Mouse (Mus musculus): Measurements from ENCODE around the gene Adgrl1. TPM values are rescaled to one million over a fixed set of nuclear protein-coding genes. Genes with fewer than 3 reads are reported as not detected.

Gene Adgrl1
- total RNA-seq, 2 experiments from 2014 or later: 33.6 to 37.6 TPM

GRCm38 (mm10) chr8:83989243-83989642, 89.3 kb downstream of the Adgrl1 start:
- no peak for DNase-seq (ENCODE audit: low spot score in 2 of 2)

GRCm38 (mm10) chr8:83990170-83990569, 90.3 kb downstream of the Adgrl1 start:
- DNase-seq (ENCODE audit: low spot score in 2 of 2): no peak

Small RNAs within 50 kb of the gene (microRNA-seq; reads per million reads assigned to microRNA genes)
- gene Gm44330: not detected
- not detected for gene Gm44450

Other genes with a start within 250 kb of the Adgrl1 start
- gene Gipc1, start 247.4 kb upstream of the Adgrl1 start, total RNA-seq (2021): 10 to 100 TPM; 42.5 to 51.7 TPM
- under 1 TPM; 0.49 to 0.98 TPM for gene Ptger1, start 233.4 kb upstream of the Adgrl1 start, total RNA-seq (2021)
- 10 to 100 TPM; 56.6 to 60.0 TPM for gene Pkn1, start 200.9 kb upstream of the Adgrl1 start, total RNA-seq (2021)
- gene Ddx39, start 184.9 kb upstream of the Adgrl1 start, total RNA-seq (2021): 10 to 100 TPM; 26.1 to 27.5 TPM
- gene Adgre5, start 158.8 kb upstream of the Adgrl1 start, total RNA-seq (2021): 10 to 100 TPM; 82.7 to 83.4 TPM
- under 1 TPM; 0.22 to 0.23 TPM for gene Gm10644, start 55.1 kb downstream of the Adgrl1 start, total RNA-seq (2021)
- 10 to 100 TPM; 14.9 to 17.2 TPM for gene Asf1b, start 55.4 kb downstream of the Adgrl1 start, total RNA-seq (2021)
- 100 to 1,000 TPM; 837 to 892 TPM for gene Prkaca, start 72.9 kb downstream of the Adgrl1 start, total RNA-seq (2021)
- gene Samd1, start 97.6 kb downstream of the Adgrl1 start, total RNA-seq (2021): 10 to 100 TPM; 40.7 to 44.4 TPM
- gene 1700067K01Rik, start 101.4 kb downstream of the Adgrl1 start, total RNA-seq (2021): under 1 TPM in 1 of 2 experiments, not detected in 1; 0.44 TPM
- gene 2210011C24Rik, start 112.1 kb downstream of the Adgrl1 start, total RNA-seq (2021): 1 to 10 TPM in 1 of 2 experiments, under 1 TPM in 1; 0.65 to 1.2 TPM
- gene Palm3, start 121.4 kb downstream of the Adgrl1 start, total RNA-seq (2021): 1 to 10 TPM; 1.1 to 2.2 TPM
- gene Il27ra, start 142.5 kb downstream of the Adgrl1 start, total RNA-seq (2021): 1 to 10 TPM in 1 of 2 experiments, under 1 TPM in 1; 0.93 to 1.4 TPM
- gene Rln3, start 144.9 kb downstream of the Adgrl1 start, total RNA-seq (2021): not detected
- gene Gm10643, start 165.0 kb downstream of the Adgrl1 start, total RNA-seq (2021): 1 to 10 TPM; 2.5 to 3.2 TPM
- gene Rfx1, start 166.7 kb downstream of the Adgrl1 start, total RNA-seq (2021): 10 to 100 TPM; 10.1 to 11.7 TPM
- 10 to 100 TPM; 15.6 to 17.5 TPM for gene Dcaf15, start 204.7 kb downstream of the Adgrl1 start, total RNA-seq (2021)
- not detected for gene Podnl1, start 225.9 kb downstream of the Adgrl1 start, total RNA-seq (2021)
- 10 to 100 TPM; 18.2 to 21.8 TPM for gene Cc2d1a, start 247.8 kb downstream of the Adgrl1 start, total RNA-seq (2021)
- gene 4930432K21Rik, start 247.9 kb downstream of the Adgrl1 start, total RNA-seq (2021): 1 to 10 TPM; 1.4 to 1.9 TPM

Data from gastrocnemius, postnatal 4 days (tissue).